Mouse (Mus musculus) embryonic facial prominence, embryonic 14.5 days (tissue): ENCODE data around the gene Zc3h7b. TPM values are rescaled to one million over a fixed set of nuclear protein-coding genes. Genes with fewer than 3 reads are reported as not detected.
"Not testable (repeated sequence)": the region's sequence is repeated elsewhere in the genome, so short reads cannot be mapped to it uniquely, and the experiment has no call there.

ENCODE experiments used
- ATAC-seq: fragments of 200-750 bp; cut with Nextera tagmentation; 2 replicates; pipeline ENCODE4 v1.8.0; 2017; ENCODE audit warnings: low read depth, moderate number of reproducible peaks, moderate TSS enrichment
- DNase-seq: peaks from one replicate; pipeline ENCODE4 v3.0.0-alpha.2; 2015; ENCODE audit warnings: low spot score
- H3K27ac ChIP-seq: fragments of 300-500 bp; sonication (generic); replicated peaks from 2 replicates; pipeline ENCODE4 v1.5.1; 2014; ENCODE audit warnings: low read depth, mild to moderate bottlenecking, low read length, moderate library complexity
- H3K27me3 ChIP-seq: fragments of 300-500 bp; sonication (generic); replicated peaks from 2 replicates; pipeline ENCODE4 v1.6.1; 2014; ENCODE audit warnings: low read length; ENCODE audit not compliant: control insufficient read depth, insufficient read depth
- H3K36me3 ChIP-seq: fragments of 300-500 bp; sonication (generic); 2 replicates; pipeline ENCODE4 v1.6.1; 2014; ENCODE audit warnings: low read length, mixed read lengths; ENCODE audit not compliant: control insufficient read depth, insufficient read depth
- H3K4me1 ChIP-seq: fragments of 300-500 bp; sonication (generic); 2 replicates; pipeline ENCODE4 v1.6.1; 2014; ENCODE audit warnings: antibody characterized with exemption, low read length; ENCODE audit not compliant: control insufficient read depth, insufficient read depth
- H3K4me2 ChIP-seq: fragments of 300-500 bp; sonication (generic); 2 replicates; pipeline ENCODE4 v1.6.1; 2014; ENCODE audit warnings: low read depth, mild to moderate bottlenecking, low read length, moderate library complexity, mixed read lengths
- H3K4me3 ChIP-seq: fragments of 300-500 bp; sonication (generic); 2 replicates; pipeline ENCODE4 v1.5.1; 2014; ENCODE audit warnings: low read depth, mild to moderate bottlenecking, low read length
- H3K9ac ChIP-seq: fragments of 300-500 bp; sonication (generic); 2 replicates; pipeline ENCODE4 v1.6.1; 2014; ENCODE audit warnings: low read depth, mild to moderate bottlenecking, low read length, moderate library complexity, mixed read lengths
- H3K9me3 ChIP-seq: fragments of 300-500 bp; sonication (generic); 2 replicates; pipeline ENCODE4 v1.6.1; 2016; ENCODE audit warnings: low read length; ENCODE audit not compliant: control insufficient read depth
- WGBS: fragments of 180-500 bp; shearing (Covaris S2); extraction: QIAGEN DNeasy Blood & Tissue Kit; methylation state at CpG from one replicate; pipeline ENCODE4 v1.1.7; 2014; 5-methylcytosine and 5-hydroxymethylcytosine counted together
- polyA plus RNA-seq: library from polyadenylated mRNA; unstranded; fragments of >200 nt; fragmentation: Nextera tagmentation; extraction: Ambion mirVana; gene quantifications from 2 replicates; pipeline ENCODE4 v1.2.1, GENCODE M21; 2014

Zc3h7b gene
- polyA plus RNA-seq, 1 experiment from 2014 or later = 28.7 TPM

GRCm38 (mm10) chr15:81725965-81726364 lies 18.9 kb upstream of the Zc3h7b start:
- whole genome bisulfite sequencing = 94% methylated on average over 8 of the region's 8 CpGs

GRCm38 (mm10) chr15:81729241-81729791 lies 15.5 kb upstream of the Zc3h7b start:
- 0% methylated on average over 23 of the region's 49 CpGs for WGBS
- H3K27me3 ChIP-seq = no peaks in the 10 kb centered on the region
- peaks cover 11% of the 10 kb centered on the region for H3K36me3 ChIP-seq
- peak overlapping the region; percentile 80 for H3K9ac ChIP-seq
- peak overlapping the region; percentile 66 for H3K27ac ChIP-seq
- H3K4me2 ChIP-seq = peak overlapping the region; percentile 89
- ATAC-seq (peak; percentile 20), DNase-seq (peak; percentile 10)
- H3K4me1 ChIP-seq = peaks cover 10% of the 10 kb centered on the region
- peak overlapping the region; percentile 91 for H3K4me3 ChIP-seq
- no peaks in the 10 kb centered on the region for H3K9me3 ChIP-seq

More at GRCm38 (mm10) chr15:81725965-81726364, 18.9 kb upstream of the Zc3h7b start:
- Histone ChIP-seq H3K4me3 (no peak overlapping the region), H3K27me3 (no peaks in the 10 kb centered on the region), H3K4me1 (peaks cover 10% of the 10 kb centered on the region), H3K4me2 (no peak overlapping the region), H3K9me3 (no peaks in the 10 kb centered on the region), H3K9ac (no peak overlapping the region), H3K36me3 (peaks cover 43% of the 10 kb centered on the region), H3K27ac (no peak overlapping the region)
- DNase-seq = no peak
- ATAC-seq = no peak

GRCm38 (mm10) chr15:81729792-81730635 lies 14.8 kb upstream of the Zc3h7b start:
- peak overlapping the region; percentile 66 for H3K27ac ChIP-seq
- no peaks in the 10 kb centered on the region for H3K9me3 ChIP-seq
- peaks cover 10% of the 10 kb centered on the region for H3K4me1 ChIP-seq
- 4% methylated on average over 39 of the region's 41 CpGs for WGBS
- H3K36me3 ChIP-seq = peaks cover 9% of the 10 kb centered on the region
- H3K4me2 ChIP-seq = peak overlapping the region; percentile 89
- DNase-seq (peak; percentile 100), ATAC-seq (peak; percentile 100)
- H3K9ac ChIP-seq = peak overlapping the region; percentile 80
- H3K4me3 ChIP-seq = peak overlapping the region; percentile 91
- H3K27me3 ChIP-seq = no peaks in the 10 kb centered on the region

GRCm38 (mm10) chr15:81735075-81735474 lies 9.8 kb upstream of the Zc3h7b start:
- no peaks in the 10 kb centered on the region for H3K27me3 ChIP-seq
- H3K4me3 ChIP-seq = no peak overlapping the region
- no peaks in the 10 kb centered on the region for H3K36me3 ChIP-seq
- no peaks in the 10 kb centered on the region for H3K9me3 ChIP-seq
- no peak overlapping the region for H3K4me2 ChIP-seq
- no peak for DNase-seq
- 0 out of 2 replicates have a peak, but pooled peaks cover 2% of the 10 kb centered on the region for H3K4me1 ChIP-seq
- no peak overlapping the region for H3K27ac ChIP-seq
- 52% methylated on average over 3 of the region's 3 CpGs for WGBS
- no peak overlapping the region for H3K9ac ChIP-seq
- ATAC-seq = no peak

GRCm38 (mm10) chr15:81739296-81739695 lies 5.6 kb upstream of the Zc3h7b start:
- H3K27ac ChIP-seq = no peak overlapping the region
- 0 out of 2 replicates have a peak, but pooled peaks cover under 1% of the 10 kb centered on the region for H3K4me1 ChIP-seq
- WGBS = 74% methylated on average over 3 of the region's 3 CpGs
- H3K9ac ChIP-seq = no peak overlapping the region
- no peaks in the 10 kb centered on the region for H3K27me3 ChIP-seq
- DNase-seq (no peak), ATAC-seq (no peak)
- no peaks in the 10 kb centered on the region for H3K36me3 ChIP-seq
- no peak overlapping the region for H3K4me3 ChIP-seq
- no peaks in the 10 kb centered on the region for H3K9me3 ChIP-seq
- H3K4me2 ChIP-seq = no peak overlapping the region

GRCm38 (mm10) chr15:81739924-81740323 lies 4.9 kb upstream of the Zc3h7b start:
- DNase-seq (peak; percentile 42), ATAC-seq (no peak)
- Histone ChIP-seq H3K27me3 (no peaks in the 10 kb centered on the region), H3K4me1 (0 out of 2 replicates have a peak, but pooled peaks cover 3% of the 10 kb centered on the region), H3K4me2 (no peak overlapping the region), H3K4me3 (no peak overlapping the region), H3K9ac (no peak overlapping the region), H3K9me3 (no peaks in the 10 kb centered on the region), H3K27ac (no peak overlapping the region), H3K36me3 (no peaks in the 10 kb centered on the region)
- 4% methylated on average over 2 of the region's 2 CpGs for WGBS

- 25% methylated on average over 2 of the region's 2 CpGs for WGBS
- not testable (repeated sequence) for H3K9me3 ChIP-seq, H3K9ac ChIP-seq, H3K27ac ChIP-seq, DNase-seq, H3K4me3 ChIP-seq, H3K27me3 ChIP-seq, H3K4me2 ChIP-seq, H3K36me3 ChIP-seq, ATAC-seq, H3K4me1 ChIP-seq
Measured at GRCm38 (mm10) chr15:81742368-81742767, 2.5 kb upstream of the Zc3h7b start.

- WGBS = under 1% methylated on average over 30 of the region's 33 CpGs
- Histone ChIP-seq H3K9me3 (no peaks in the 10 kb centered on the region), H3K4me1 (peaks cover 6% of the 10 kb centered on the region; the same call in 1 of the 2 replicates), H3K36me3 (no peaks in the 10 kb centered on the region), H3K9ac (peak overlapping the region; percentile 83), H3K4me3 (peak overlapping the region; percentile 96), H3K27ac (peak overlapping the region; percentile 93), H3K4me2 (peak overlapping the region; percentile 79), H3K27me3 (no peaks in the 10 kb centered on the region)
- ATAC-seq (peak; percentile 84), DNase-seq (peak; percentile 79)
Measured at GRCm38 (mm10) chr15:81745601-81746114, 801 bp downstream of the Zc3h7b start.
